Mouse (Mus musculus) Muller cell, postnatal 12 days (primary cell): ENCODE measurements around the gene Gbp3.

Experiments used
- DNase-seq: peaks from one replicate; pipeline ENCODE4 v3.0.0-alpha.2; 2015; ENCODE audit errors: inconsistent ontology term

Gene Gbp3

DNA sequence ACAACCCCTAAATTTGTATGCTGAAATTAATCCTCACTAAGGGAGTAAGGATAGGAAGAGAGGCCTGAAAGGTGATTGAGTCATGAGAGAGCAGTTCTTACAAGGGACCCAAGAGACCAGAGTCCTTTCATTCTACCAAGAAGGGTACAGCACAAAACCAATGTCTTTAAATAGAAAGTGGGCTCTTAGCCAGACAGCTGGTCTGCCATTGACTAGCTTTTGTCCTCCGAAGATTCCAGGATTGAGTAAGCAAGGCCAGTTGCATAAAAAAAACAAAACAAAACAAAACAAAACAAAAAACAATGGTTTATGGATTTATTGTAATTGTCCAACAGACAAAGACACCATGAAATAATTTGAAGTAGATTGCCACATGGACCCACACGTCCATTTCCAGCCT, 29.1 kb downstream of the Gbp3 start:
- peak; percentile 7 for DNase-seq

DNA sequence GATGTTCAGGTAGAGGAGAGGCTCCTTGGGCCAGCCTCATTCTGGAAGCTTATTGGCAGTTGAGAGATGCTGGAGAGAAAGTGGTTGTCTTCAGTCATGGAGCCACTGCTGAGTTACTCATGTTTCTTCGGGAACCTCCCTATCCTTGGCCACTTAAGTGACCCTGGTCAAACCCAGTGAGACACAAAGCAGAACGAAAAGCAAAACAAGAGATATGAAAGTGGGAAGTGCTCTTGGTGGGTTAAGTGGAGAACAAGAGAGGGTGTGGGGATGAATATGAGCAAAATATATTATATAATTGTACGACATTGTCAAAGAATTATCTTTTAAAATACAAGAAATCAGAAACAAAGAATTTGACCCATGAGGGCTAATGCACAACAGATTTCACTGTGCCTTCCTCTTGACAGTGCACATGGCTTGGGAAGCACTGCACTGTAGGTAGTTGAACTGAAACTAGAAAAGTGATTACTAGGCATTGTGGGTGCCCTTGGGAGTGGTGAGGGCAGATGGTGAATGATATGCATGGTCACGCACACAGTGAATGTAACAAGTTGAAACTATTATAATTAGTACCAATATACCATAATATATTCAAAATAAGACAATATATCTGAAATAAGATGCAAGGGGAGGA, 30.7 kb downstream of the Gbp3 start:
- no peak for DNase-seq

DNA sequence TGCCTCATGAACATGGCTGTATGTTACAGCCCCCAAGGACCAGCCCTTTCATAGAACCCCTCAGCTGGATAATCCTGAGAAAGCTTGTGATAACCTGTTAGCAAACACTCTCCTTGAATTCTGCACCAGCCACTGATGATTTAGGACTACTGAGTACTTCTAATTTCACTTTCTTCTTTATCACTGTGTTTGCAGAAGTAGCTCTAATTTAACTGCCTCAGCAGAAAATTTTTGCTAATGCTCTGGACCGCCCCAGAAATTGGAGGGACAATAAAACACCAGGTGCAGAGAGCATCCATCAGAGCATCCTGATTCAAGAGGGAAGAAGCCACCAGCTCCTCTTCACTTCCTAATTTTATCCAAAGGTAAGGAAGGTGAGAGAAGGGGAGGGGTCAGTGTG, 34.7 kb downstream of the Gbp3 start, which contains the start of gene Gbp2b:
TSS of gene Gbp2b (plus strand) at position 301 of the 400 bp plus-strand sequence.
- no peak for DNase-seq

DNA sequence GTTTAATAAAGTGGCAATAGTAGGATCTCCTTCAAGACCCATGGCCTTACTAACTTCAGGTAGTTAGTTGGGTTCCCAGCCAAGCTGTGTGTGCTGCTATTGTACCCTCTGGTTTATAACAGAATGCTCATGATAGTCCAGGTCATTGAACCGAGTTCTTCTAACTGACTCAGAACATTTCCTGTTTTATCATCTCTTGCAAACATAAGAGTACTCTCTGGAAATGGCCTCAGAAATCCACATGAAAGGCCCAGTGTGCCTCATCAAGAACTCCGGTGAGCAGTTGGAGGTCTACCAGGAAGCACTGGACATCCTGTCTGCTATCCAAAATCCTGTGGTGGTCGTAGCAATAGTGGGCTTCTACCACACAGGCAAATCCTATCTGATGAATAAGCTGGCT, 38.1 kb downstream of the Gbp3 start:
- no peak for DNase-seq

DNA sequence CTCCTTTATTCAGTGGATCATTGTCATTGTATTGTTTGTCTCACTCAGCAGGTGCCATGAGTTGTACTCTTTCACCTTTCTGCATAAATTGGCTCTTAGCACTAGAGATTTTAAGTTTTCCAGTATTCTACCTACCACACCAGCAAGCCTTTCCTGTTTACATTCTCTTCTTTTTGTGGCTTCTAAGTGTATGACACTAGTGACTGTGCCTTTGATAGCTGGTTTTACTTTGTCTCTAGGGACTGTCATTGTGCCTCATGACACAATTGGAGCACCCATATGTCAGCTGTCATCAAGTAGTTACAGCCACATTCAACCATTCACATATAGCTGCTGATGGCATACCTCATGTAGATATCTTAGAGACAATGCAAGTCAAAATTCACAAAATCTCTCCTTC, 41.8 kb downstream of the Gbp3 start:
- DNase-seq: no peak

DNA sequence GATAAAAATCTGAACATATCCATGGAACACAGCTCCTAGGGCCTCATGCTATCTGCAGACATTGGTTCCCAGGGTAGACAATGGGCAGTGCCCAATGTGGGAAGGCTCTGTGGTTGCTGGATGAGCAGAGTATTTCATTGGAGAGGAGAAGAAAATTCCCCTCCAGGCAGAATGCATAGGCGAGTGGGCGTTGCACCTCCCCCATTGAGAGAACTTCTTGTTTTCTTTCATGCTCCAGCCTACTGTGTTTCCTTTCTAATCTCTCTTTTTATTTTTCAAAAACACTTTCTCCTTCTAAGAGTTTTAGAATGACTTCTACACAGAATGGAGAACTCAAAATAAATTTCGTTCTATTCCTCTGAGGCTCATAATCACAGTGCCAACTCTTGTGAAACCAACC, 58.8 kb downstream of the Gbp3 start:
- peak; percentile 57 for DNase-seq

DNA sequence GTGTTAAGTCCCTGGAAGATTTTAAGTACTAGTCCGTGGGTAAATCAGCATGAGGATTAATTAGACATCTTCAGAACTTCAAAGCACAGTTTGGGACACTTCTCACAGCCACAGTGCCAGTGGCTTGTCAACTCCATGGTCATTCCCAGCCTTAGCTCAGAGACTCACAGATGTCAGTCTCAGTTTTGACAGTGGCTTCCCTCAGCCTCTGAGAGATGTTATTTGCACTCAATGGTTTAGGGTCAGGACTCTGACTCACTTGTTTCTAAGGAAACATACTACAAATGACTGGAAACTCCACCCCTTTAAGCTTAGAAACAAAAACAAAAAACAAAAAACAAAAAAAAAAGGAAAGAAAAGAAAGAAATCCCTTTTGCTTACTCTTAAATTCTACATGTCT, 59.8 kb downstream of the Gbp3 start:
- DNase-seq: peak; percentile 47

- peak; percentile 55 for DNase-seq
Observed at GRCm38 (mm10) chr3:142620111-142620955, 60.5 kb downstream of the Gbp3 start, which contains the start of gene Gbp2. TSS of gene Gbp2 (plus strand) at chr3:142620602.

GRCm38 (mm10) chr3:142620956-142621562, 61.2 kb downstream of the Gbp3 start:
- DNase-seq: peak; percentile 51
